Mouse (Mus musculus) erythroblast, embryonic 14.5 days (primary cell): ENCODE measurements around the gene Ptprg.

Source experiments
- GATA1 ChIP-seq: IDR thresholded peaks from 2 replicates; pipeline ENCODE4 v1.6.1; 2012; ENCODE audit warnings: low read length, inconsistent platforms, mixed read lengths
- TAL1 ChIP-seq: IDR thresholded peaks from 3 replicates; pipeline ENCODE4 v1.6.1; 2012; ENCODE audit warnings: low read length, inconsistent platforms, mixed read lengths

DNA sequence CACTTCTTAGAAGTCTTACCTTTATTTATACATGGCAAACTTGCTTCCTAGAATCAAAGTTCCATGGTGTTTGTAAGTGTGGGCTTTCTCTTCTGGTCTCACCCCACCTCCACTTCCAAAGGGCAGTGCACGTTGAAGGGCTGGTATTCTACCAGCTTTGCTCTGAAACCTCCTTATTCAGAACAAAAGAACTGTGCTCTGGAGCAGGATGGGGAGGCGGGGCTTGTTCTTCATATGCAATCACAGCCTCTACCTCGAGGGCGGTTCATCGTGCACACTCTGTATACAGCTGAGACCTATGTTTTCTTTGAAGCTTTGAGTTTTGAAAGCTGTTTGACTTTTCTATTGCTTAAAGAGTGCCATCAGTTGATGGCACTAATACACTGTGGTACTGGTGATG, 412.5 kb downstream of the Ptprg start:
- no peak for TF ChIP-seq GATA1
- no peak for TF ChIP-seq TAL1
